Mouse (Mus musculus) naive thymus-derived CD4-positive, alpha-beta T cell, adult 2 months (primary cell): ENCODE measurements around the gene Ppil4.
"Not testable (repeated sequence)": the region's sequence is repeated elsewhere in the genome, so short reads cannot be mapped to it uniquely, and the experiment has no call there.

Source experiments
- DNase-seq: peaks from one replicate; pipeline ENCODE4 v3.0.0-alpha.2; 2011; ENCODE audit warnings: low read depth

The Ppil4 gene

GRCm38 (mm10) chr10:7792751-7793385, at the start of gene Ppil4, which contains the start of gene Ginm1:
TSS of gene Ppil4 (plus strand) at chr10:7792891.
TSS of gene Ginm1 (minus strand) at chr10:7792824.
- peak; percentile 94 for DNase-seq

- not testable (repeated sequence) for DNase-seq
Observed at GRCm38 (mm10) chr10:7745528-7745927, 47.2 kb upstream of the Ppil4 start.

GRCm38 (mm10) chr10:7748752-7749151, 43.9 kb upstream of the Ppil4 start:
- no peak for DNase-seq

DNA sequence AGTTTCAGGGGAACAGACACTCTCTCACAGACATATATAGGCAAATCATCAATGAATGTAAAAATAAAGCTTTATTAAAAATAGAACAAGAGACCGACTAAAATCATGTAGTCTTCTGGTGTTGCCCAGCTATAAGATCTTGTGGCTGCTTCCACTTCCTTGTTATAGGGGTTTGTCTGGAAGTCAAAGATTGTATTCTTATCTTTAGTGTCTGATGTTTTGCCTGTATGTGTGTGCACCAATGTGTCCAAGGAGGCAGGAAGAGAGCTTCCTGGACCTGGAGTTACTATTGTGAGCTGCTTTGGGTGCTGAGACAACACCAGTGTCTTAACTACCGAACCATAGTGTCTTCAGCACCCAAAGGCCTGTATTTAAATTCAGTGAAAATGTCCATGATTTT, 35.1 kb upstream of the Ppil4 start:
- DNase-seq, result no peak

- DNase-seq, result no peak
Observed at GRCm38 (mm10) chr10:7772346-7772745, 20.3 kb upstream of the Ppil4 start.

- DNase-seq, result no peak
Observed at GRCm38 (mm10) chr10:7772769-7773168, 19.9 kb upstream of the Ppil4 start.

DNA sequence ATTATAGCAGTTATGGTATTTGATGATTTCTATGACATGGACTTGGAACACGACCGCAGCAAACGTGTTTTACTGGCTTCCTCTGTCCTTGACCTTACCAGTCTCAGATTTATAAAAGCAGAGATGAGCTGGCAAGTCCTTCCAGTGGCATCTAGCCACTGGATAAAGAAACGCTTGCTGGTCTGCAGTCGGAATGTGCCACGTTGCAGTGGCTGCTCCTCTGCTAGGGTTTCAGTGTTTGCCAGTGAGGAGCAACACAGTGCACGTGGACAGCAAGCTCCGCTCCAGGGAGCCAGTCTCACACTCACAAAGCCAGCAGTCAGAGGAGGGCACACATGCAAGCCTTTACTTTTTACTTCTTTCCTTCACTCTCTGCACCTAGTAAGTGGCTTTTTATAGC, 17.3 kb upstream of the Ppil4 start:
- no peak for DNase-seq

GRCm38 (mm10) chr10:7778361-7778760, 14.3 kb upstream of the Ppil4 start:
- no peak for DNase-seq

GRCm38 (mm10) chr10:7779751-7780237, 12.9 kb upstream of the Ppil4 start:
- DNase-seq, result no peak

DNA sequence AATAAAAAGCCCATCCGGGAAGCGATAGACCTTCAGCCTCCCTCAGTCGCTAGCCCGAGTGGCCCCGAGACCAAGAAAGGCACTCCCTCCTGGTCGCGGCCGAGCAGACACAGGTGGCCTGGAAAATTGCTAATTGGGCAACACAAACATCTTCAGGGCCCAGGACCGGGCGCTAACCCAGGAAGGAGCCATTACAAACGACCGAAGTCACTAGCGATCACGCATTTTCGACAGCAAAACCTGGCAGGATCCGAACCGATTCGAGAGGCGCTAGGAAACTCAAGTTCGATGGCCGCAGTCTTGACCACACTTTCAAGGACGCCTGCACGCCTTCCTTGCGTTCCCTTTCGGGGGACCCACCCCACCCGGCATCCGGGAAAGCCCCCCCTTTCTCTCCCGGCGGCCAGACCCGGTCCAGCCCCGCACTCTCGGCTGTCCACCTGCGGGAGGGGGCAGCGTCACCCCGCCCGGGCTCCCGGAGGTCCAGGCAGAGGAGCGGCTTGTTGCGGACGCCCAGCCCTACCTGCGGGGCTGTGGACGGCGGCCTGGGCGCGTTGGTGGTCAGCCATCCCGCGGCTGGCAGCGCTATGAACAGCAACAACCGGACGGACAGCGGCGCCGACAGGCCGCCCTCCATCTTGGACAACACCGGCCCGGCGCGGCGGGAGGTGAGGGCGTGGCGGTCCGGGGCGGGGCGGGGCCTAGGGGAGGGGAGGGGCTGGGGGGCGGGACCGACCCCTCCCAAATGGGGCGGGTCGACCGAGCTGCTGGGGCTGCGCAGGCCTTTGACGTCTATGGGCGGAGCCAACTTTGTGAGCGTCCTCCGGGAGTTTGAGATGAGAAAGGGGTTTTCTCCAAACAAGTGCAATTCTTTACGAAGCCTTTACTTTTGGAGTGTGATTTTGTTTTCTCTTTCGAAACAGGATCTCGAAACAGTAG, 12.2 kb upstream of the Ppil4 start:
- DNase-seq, result peak; percentile 94

DNA sequence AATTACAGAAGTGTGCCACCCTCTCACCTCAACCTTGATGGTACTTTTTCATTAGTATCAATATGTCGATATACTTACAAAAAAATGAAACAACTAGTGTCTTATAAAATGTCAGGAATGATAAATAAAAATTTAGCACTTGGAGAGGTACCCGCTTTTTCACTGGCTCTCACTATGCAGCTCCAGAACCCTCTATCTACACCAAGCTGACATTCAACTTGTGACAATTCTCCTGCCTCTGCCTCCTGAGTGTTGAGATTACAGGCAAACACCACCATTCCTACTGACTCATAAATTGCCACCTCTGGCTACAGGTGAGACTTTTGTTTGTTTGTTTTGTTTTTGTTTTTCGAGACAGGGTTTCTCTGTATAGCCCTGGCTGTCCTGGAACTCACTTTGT, 11.5 kb upstream of the Ppil4 start:
- no peak for DNase-seq

- no peak for DNase-seq
Observed at GRCm38 (mm10) chr10:7787319-7787718, 5.4 kb upstream of the Ppil4 start.

DNA sequence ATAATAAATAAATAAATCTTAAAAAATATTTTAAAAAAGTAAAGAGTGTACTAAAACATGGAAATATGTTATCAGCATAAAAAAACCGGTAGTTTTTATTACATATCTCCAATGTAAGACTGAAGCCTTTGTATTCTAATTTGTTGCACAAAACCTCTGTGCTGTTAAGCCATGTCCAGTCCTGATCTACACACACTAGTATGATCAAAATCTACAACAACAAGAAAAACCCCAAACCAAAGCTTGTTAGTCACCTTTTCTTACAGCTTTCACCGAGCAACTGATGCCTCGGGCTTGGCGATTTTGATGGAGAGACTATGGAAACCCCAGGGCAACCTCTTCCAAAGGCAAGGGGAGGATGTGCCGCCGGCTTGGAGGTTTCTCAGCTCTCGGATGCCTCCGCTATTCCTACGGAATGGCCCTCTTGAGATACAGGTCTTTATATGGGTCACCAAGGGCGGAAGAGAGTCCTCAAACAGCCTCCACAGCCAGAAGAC, 389 bp upstream of the Ppil4 start:
- no peak for DNase-seq

DNA sequence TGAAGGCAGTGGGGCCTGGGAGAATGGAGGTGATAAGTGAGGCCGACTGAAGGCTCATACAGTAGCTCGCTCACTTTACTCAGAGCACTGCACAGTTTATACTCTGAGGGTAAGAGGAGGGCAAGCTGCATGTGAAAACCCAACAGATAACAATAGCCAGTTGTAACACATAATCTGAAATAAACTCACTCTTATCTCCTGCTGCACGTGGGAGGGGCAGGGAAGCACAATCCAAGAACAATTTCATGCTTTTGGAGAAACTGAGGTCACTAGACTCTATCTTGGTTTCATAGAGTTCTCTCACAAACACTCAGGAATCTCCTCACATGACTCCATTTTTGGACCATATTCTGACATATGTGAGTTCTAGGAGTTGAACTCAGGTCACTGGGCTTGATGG, 8.6 kb downstream of the Ppil4 start:
- no peak for DNase-seq

GRCm38 (mm10) chr10:7802519-7803140, 9.9 kb downstream of the Ppil4 start:
- no peak for DNase-seq

DNA sequence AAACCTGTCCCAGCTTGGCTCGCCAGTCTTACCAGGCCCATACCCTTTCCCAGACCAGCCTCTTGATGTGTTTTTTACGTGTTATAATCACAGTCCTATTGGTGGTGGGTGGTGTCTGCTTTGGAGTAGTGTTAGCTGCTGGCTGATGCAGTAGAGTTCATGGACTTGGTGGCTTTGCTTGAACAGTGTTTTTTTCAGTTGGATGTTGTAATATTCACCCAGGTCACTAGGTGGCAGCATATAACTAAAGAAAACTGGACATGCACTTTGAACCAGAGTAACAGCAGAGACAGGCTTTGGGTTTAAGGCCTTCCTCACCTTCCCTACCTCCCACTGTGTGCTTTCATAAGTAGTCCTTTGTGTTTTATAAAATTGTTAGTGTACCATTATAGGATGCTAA, 17.2 kb downstream of the Ppil4 start:
- DNase-seq, result peak; percentile 88

DNA sequence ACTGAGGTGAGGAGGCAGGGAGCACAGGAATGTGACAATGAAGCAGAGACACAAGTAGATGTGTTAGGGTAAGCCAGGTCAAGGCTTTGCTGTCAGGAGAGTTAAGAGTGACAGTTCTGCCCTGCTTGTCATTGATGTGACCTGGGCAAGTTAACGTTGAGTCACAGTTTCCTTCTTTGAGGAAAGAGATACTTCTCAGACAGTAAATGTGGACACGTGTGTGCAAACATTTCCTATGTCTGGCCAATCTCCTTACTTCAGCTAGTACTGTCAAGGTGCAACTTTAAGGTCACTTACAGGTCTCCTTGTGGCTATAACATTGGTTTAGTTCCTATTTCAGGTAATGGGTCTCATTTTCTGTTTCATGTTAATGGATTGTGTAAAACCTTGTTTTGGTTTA, 23.8 kb downstream of the Ppil4 start:
- no peak for DNase-seq

GRCm38 (mm10) chr10:7818676-7819075, 26.0 kb downstream of the Ppil4 start:
- no peak for DNase-seq

DNA sequence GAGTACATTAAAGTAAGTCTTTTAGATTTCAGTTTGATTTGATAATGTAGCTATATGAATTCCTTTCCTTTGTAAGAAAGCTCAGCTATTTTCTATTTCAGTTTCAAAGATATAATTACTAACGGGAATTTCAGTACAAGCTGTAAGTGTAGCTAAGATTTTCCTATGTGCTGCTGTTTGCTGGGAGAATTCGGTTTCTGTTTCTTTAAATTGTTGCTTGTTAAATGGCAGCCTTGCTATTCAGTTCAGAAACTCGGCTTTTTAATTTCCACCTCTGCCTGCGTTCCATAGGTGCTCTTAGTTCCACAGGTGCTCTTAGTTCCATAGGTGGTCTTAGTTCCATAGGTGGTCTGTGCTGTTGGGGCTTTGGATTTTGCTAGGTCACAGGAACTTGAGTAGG, 26.5 kb downstream of the Ppil4 start:
- DNase-seq, result no peak

DNA sequence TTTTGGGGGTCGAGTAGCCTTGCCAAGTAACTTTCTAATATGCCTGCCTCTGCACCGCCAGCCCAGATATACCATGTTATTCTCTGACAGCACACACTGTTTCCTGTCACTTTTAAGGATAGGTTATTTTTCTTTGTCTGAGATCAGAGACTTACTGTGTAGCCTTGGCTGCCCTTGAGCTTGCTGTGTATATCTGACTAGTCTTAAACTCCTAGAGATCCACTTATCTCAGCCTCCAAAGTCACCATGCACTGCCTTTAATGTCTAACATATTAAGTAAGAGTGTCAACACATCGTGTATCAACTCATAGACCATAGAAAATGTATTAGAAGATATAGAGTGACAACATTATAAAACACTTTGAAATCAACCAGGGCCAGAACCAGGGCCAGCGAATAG, 26.9 kb downstream of the Ppil4 start:
- peak; percentile 44 for DNase-seq

GRCm38 (mm10) chr10:7820171-7820570, 27.5 kb downstream of the Ppil4 start:
- no peak for DNase-seq

GRCm38 (mm10) chr10:7821981-7822380, 29.3 kb downstream of the Ppil4 start:
- no peak for DNase-seq
